Mouse (Mus musculus) forelimb bud, embryonic 11.5 days (tissue): Measurements from ENCODE around the gene Actl6a.

ENCODE experiments used
- DNase-seq: peaks from one replicate; pipeline ENCODE4 v3.0.0-alpha.2; 2012; ENCODE audit warnings: low read depth, low spot score

Gene Actl6a

DNA sequence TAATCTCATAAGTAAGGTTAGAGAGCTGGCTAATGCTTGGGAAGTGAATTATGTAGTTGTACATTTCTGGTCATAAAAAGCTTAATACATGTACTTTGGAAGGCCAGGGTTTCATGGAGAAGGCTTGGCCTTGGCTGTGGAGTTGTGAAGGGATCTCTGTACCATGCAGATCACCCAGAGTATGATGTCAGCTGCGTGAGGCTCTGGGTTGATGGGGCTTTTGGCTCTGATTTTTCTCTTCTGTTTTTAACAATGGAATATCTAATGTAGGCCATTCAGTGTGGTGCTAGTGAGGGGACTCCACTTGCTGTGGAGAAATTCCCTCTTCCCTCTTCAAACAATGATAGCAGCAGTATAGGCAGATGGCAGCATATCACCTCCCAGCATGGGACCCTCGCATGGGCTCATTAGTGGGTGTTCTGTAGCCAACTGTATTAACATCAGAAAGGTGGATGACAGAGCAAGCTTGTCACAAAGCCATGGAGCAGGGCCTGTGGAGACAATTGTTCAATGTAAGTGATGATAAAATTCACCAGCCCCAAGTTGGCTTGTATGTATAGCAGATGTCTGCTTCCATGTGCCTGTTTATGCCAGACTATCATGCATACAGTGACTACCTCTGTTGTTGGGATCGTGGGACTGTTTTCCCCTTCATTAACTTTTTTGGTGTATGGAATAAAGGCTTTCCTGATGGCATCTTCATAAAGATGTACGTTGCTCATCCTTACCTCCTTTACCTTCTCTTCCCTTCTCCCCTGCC lies 43.9 kb downstream of the Actl6a start:
- no peak for DNase-seq

- DNase-seq, result no peak
Measured at GRCm38 (mm10) chr3:32754384-32754915, 48.4 kb downstream of the Actl6a start.

GRCm38 (mm10) chr3:32759212-32759611 lies 53.1 kb downstream of the Actl6a start:
- no peak for DNase-seq

DNA sequence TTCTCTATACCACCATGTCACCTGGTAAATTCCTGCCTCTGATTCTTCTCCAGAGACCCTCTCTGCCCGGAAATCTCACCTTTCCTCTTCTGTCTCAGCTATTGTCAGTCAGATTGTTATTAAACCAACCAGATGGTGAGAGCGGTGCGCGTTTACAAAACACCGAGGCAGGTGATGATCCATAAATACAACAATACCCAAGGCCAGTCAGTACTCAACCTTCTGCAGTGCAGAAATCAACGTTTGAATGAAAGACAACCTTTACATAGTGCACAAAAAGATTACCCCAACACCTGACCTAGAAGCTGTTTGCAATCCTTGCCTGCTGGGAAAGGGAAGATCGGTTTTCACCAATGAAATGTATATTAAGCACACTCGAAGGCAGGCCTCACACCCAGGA lies 56.9 kb downstream of the Actl6a start:
- no peak for DNase-seq

GRCm38 (mm10) chr3:32763902-32764301 lies 57.8 kb downstream of the Actl6a start:
- no peak for DNase-seq

GRCm38 (mm10) chr3:32770781-32771180 lies 64.7 kb downstream of the Actl6a start:
- no peak for DNase-seq
